In genomic region chr5:68252671-68253070, GRCm38 (mm10) we compare ENCODE assay signal across 8 mouse cellular contexts.
DNase-seq lines count a peak whose midpoint lies in the region; ATAC-seq and TF ChIP-seq lines count a peak whose summit lies in the region.

No protein-coding gene starts in this region.

- TF ChIP-seq CTCF in kidney, postnatal 0 days (IDR thresholded peaks at IDR 0.05; ENCODE audit: low read depth): peak; percentile 84
- TF ChIP-seq CTCF in liver, embryonic 14.5 days (IDR thresholded peaks at IDR 0.05; ENCODE audit: low read depth): peak; percentile 25; the same call in 1 of the 2 replicates

- H3K4me2 ChIP-seq in kidney, postnatal 0 days (ENCODE audit: low read length): no peak overlapping the region
- H3K4me2 ChIP-seq in liver, embryonic 14.5 days (ENCODE audit: low read depth): no peak overlapping the region

- no peaks in the 10 kb centered on the region for H3K9me3 ChIP-seq in kidney, postnatal 0 days (replicated peaks; ENCODE audit: low read length)
- no peaks in the 10 kb centered on the region for H3K9me3 ChIP-seq in liver, embryonic 14.5 days (ENCODE audit: control insufficient read depth, low read length)

- 17% methylated on average over 8 of the region's 8 CpGs for WGBS in kidney, postnatal 0 days
- WGBS in liver, embryonic 14.5 days (ENCODE audit: insufficient replicate concordance): 13% methylated on average over 8 of the region's 8 CpGs

- H3K4me1 ChIP-seq in kidney, postnatal 0 days (replicated peaks; ENCODE audit: insufficient read depth, low read length): no peaks in the 10 kb centered on the region
- H3K4me1 ChIP-seq in liver, embryonic 14.5 days (replicated peaks; ENCODE audit: control insufficient read depth in 2 of 2, insufficient read depth in 2 of 2, low read length in 1 of 2): no peaks in the 10 kb centered on the region

- H3K9ac ChIP-seq in kidney, postnatal 0 days (ENCODE audit: low read depth, low read length): no peak overlapping the region
- H3K9ac ChIP-seq in liver, embryonic 14.5 days (replicated peaks): no peak overlapping the region

- DNase-seq in 416B (ENCODE audit: low read depth): peak; percentile 55
- DNase-seq in Muller cell, postnatal 12 days (ENCODE audit: inconsistent ontology term): peak; percentile 38
- DNase-seq in cerebellum, postnatal 14 days: peak; percentile 92 to 95
- peak; percentile 29 to 58 for DNase-seq in frontal cortex, postnatal 25 days (ENCODE audit: low spot score in 2 of 2)
- peak; percentile 81 for DNase-seq in kidney, postnatal 0 days (ENCODE audit: low spot score)
- DNase-seq in liver, embryonic 14.5 days (ENCODE audit: low read depth in 3 of 3, low spot score in 3 of 3): peak in 1 of 3 experiments; percentile 1
- DNase-seq in ovary, postnatal 36 days (ENCODE audit: low spot score): peak; percentile 15
- no peak for DNase-seq in thymus, postnatal 0 days (ENCODE audit: low spot score)

- TF ChIP-seq EP300 in liver, embryonic 14.5 days (IDR thresholded peaks at IDR 0.05; ENCODE audit: low read depth): no peak

- ATAC-seq in kidney, postnatal 0 days (replicated peaks; ENCODE audit: low FRiP score, low read depth): no peak
- no peak for ATAC-seq in liver, embryonic 14.5 days (ENCODE audit: insufficient read depth)

- no peak overlapping the region for H3K27ac ChIP-seq in kidney, postnatal 0 days
- no peak overlapping the region for H3K27ac ChIP-seq in liver, embryonic 14.5 days

- no peaks in the 10 kb centered on the region for H3K27me3 ChIP-seq in kidney, postnatal 0 days (ENCODE audit: insufficient read depth, low read length)
- no peaks in the 10 kb centered on the region for H3K27me3 ChIP-seq in liver, embryonic 14.5 days (ENCODE audit: control insufficient read depth, insufficient read depth, low read length)

- no peak overlapping the region for H3K4me3 ChIP-seq in kidney, postnatal 0 days (replicated peaks; ENCODE audit: low read depth, low read length)
- H3K4me3 ChIP-seq in liver, embryonic 14.5 days (ENCODE audit: insufficient read depth in 1 of 2, low read depth in 2 of 2, low read length in 2 of 2): no peak overlapping the region

- H3K36me3 ChIP-seq in kidney, postnatal 0 days (ENCODE audit: insufficient read depth, low read length): no peaks in the 10 kb centered on the region
- H3K36me3 ChIP-seq in liver, embryonic 14.5 days (replicated peaks; ENCODE audit: control insufficient read depth, insufficient read depth, low read depth): no peaks in the 10 kb centered on the region
